Mouse (Mus musculus) mature B cell (primary cell): Measurements from ENCODE around the gene Aldh6a1.

Experiments
- in situ Hi-C: fragments of 300-500 bp; cut with MboI; formaldehyde crosslinking; loops from 2 replicates; pipeline ENCODE4 v1.14.3; 2019

Gene Aldh6a1

DNA sequence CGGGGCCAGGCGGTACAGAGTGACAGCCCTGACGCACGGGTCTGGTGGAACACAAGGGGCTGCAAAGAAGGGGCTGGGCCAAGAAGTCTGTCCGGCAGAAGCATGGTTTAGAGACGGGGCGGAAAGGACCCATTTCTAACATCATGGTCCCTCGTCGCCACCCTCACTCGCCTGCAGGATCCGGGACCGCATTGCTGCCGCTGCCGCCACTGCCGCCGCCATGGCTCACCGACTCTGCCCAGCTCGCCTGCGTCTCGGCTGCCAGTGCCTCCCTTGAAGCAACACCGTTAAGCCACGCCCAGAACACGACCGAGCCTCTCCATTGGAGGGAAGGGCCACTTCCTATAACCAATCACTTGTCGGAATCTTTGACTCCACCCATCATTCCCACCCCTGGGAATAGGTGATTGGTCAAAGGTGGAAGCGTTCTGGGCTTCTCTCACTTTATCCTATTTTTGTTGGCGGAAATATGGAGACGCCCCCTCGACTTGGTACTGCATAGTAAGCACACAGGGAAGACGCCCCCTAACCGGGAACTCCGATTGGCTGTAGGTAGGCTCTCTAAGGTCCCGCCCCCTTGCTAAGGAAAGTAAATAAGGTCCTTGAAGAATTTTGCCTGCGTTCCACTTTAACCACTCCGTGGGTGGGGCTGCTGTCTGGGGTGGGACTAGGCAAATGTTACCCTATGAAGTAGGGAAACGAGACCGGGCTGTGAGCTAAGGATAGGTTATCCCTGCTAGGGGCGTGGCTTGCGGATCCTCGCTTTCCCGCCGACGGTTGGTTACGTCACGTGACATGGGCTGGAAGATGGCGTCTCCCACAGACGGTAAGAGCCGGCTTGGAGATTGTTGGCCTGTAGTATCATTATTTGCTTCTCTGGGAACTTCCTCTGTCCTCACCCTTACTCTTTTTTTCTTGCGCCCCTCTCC is at the start of gene Aldh6a1, which contains the start of gene Lin52:
Gene Aldh6a1 (minus strand): TSS at position 287 of the 929 bp plus-strand sequence.
Gene Lin52 (plus strand): TSS at position 705 of the 929 bp plus-strand sequence.
- in situ Hi-C loops: loop anchor here (5.0 kb wide), 1 partner anchor 34 kb away; the partner anchor contains the start of gene Rnf113a2

DNA sequence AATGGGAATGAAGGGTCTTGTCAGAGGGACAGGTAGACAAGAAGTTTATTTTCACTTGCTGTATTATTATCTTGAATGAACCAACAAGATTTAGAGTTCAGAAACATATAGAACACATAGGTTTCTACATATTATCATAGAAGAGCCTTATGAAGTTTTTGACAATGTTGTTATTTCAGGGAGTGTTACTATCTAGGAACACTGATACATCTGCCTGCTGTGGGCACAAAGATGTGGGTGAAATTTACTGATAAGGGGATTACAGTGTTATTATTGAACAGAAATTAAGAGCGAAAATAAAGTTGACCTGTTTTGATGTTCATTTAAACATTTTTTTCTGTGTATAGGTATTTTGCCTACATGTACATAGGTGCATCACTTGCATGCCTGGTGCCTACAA is 46.0 kb upstream of the Aldh6a1 start:
- in situ Hi-C loops: no loop called here

DNA sequence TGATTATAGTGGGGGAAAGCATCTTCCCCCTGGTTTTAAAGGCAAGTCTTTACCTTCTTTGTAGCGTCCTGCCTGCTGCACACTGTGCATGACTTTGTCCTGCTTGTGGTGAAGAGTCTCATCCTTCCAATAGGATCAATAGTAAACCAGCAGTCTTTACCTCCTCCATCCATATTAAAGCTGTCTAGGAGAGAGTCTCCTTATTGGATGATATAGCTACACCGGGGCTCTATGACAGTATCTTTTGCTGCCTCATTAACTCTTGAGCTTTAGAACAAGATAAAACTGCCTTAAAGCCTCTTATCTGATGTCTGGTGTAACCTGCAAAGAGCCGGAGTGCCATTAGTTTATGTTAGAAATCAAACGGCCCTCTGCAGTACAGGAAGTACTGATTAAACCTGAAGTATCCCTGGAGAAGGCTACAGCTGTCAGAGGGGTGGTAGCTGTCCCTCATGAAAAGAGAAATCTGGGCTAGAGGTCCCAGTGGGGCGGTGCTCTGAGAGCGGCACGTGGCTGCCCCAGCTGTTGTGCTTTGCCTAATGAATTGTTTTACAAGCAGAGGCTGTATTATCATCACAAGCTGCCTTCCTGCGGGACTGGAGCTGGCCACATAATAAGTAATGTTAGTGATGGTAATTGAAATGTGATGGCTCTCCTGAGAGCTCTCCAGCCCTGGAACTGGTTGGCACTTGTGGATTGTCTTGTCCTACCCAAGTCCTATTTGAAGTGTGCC is 36.7 kb upstream of the Aldh6a1 start:
- in situ Hi-C loops: no loop called here

DNA sequence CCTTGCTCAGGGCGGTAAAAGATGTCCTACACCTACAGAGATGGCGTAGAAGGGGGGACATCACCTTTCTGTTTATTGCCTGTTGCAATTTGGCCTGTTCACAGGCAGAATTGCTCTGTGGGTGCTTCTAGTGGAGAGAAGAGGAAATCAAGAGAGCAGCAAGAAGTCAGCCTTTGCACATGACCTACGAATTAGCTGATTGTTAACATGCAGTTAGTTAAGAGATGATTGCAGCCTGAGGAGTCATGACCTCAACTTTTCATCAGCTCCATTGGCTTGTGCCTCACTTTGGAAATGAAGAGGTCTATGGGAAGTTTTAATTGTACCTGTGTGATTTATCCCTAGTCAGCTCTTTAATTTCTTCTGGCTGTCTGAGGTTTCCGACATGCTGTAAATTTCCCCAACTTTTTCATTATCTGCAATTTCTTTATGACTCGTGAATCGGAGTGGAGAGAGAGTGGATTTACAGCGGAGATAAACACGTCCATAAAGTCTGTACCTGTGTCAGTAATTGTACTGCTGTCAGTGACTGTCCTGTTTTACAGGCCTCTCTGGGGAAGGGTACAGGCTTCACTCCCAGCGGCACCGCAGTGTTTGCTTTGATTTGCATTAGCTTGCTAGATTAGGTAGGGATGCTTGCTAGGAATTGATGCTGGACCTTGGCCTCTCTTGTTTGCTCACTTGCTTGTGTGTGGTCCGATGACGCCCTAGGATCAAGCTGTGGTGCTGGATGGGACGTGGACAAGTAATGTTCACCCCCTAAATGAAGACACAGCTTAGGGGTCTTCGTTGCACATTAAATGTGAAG is 32.2 kb upstream of the Aldh6a1 start:
- in situ Hi-C loops: no loop called here

DNA sequence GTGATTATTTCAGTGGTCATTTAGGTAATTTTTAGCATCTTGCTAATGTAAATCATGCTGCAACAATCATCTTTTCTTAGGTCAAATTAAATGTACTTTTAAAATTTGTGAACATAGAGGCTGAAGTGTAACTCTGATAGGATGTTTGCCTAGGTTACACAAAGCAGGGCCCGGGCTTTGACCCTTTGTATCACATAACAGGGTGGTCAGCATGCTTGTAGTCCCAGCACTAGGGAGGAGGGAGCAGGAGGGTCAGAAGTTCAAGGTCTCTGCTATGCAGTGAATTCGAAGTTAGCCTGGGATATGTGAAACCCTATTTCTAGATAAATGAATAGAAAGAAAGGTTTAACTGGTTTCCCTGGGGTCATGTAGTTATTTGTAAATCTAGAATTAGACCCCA is 30.4 kb upstream of the Aldh6a1 start:
- in situ Hi-C loops: no loop called here

DNA sequence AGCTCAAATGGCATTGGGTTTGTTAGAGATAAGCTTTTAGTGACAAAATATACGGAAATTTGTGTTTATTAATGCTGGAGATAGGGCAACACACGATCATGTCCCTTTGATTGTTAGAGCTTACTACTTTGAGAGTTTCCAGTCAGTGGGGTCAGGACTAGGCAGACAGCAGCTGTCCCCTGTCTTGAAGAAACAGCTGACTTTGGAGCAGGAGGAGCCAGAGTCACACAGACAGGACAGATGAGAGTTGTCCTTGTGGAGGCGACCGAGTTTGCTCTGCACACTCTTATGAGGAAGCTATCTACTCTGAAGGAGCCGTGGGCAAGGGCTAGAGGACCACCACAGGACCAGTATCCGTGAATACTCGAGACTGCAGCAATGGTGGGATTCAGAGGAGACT is 28.1 kb upstream of the Aldh6a1 start:
- in situ Hi-C loops: no loop called here

DNA sequence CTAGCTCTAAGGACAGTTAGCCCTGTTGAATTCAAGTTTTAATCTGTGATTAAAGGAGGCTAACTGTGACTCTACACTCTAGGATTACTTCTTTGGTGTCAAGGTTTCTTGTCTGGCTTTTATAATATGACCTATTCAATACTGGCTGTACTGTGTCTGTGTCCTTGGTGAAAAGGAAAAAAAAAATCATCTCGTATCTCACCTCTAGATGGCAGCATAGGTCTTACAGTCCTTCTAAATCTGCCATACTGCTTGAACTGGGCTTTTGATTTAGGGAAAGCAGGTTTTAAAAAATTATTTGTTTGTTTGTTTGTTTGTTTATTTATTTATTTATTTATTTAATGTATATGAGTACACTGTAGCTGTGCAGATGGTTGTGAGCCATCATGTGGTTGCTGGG is 17.9 kb upstream of the Aldh6a1 start:
- in situ Hi-C loops: no loop called here

DNA sequence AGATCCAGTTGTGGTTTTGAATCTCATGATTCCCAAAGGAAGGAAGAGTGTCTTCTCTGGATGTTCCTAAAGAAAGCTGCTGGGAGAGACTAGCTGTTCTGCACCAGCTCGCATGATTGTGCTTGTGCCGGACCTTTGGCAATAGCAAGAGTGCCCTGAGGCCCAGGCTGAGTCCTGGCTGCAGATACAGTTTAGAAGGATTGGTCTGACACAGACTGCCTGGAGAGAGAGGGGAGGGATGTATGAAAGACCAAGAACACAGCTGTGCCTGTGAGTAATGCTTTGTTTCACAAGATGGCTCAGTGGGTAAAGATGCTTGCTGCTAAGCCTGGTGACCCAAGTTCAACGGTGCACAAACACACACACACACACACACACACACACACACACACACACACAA is 12.1 kb upstream of the Aldh6a1 start:
- in situ Hi-C loops: no loop called here

DNA sequence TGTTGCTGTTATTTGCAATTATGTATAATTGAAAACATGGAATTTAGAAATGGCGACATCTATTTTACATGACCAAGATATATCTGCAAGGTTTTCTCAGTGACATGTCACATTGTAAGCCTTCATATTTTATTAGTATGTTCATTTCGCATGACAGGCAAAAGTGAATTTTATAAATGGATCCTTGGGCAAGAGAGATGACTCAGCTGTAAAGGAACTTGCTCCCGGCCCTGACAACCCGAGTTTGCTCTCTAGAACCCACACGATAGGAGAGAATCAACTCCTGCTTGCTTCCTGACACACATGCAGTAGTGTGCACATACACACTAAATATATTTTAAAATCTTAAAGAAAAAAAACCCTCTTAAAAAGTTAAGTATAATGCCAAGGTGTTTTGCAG is 10.6 kb upstream of the Aldh6a1 start:
- in situ Hi-C loops: no loop called here

DNA sequence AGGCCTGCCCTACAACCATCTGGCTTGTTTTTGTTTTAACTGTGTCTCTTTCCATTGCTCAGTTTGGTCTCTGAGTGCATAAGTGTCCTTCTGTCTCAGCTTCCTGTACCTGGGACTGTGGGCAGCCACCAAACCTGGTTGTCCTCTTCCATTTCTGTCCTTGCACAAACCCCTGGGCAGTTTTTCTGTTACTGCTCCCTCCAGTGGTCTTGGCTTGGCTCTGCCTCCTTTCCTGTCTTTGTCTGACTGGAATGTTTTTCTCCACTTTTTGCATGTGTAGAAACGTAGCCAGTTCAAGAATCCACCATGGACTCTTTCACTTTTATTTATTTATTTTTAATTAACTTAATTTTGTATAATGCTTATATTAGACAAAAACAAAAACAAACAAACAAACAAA is 9.0 kb upstream of the Aldh6a1 start:
- in situ Hi-C loops: no loop called here

DNA sequence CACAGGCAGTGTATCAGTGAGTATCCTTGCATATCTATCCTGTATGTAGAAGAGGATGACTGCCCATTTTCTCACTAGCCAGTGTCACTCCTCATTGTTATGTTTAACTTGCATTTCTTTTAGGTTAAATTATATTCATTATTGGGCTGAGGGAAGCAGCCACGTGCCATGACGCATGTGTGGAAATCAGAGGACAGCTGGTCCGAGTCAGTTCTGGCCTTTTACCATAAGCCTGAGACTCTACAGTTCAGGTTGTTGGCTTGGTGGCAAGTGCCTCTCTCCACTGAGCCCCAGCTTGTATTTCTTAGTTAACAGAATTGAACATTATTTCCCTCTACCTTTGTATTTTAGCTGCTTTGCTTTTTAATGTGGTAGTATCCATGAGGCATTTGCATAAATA is 6.1 kb upstream of the Aldh6a1 start:
- in situ Hi-C loops: no loop called here

DNA sequence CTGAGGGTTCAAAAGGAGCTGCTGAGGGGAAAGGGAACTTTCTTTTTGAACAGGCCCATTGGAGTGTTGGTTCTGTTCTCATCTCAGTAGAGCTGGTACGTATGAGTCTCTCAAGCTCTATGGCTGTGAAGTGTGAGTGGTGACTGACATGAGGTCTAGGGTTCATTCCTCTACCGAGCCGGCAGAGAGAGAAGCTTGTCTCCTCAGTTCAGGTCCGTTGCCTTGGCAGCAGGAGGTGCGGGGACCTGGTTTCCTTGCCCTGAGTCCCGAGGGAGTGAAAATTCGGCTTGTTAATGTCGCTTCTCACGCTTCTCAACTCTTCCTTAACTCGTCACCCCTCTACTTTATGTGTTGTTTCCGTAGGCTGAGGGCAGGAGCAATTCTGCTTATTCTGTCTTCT is 997 bp upstream of the Aldh6a1 start:
- in situ Hi-C loops: loop anchor here (5.0 kb wide), 1 partner anchor 34 kb away; the partner anchor contains the start of gene Rnf113a2

DNA sequence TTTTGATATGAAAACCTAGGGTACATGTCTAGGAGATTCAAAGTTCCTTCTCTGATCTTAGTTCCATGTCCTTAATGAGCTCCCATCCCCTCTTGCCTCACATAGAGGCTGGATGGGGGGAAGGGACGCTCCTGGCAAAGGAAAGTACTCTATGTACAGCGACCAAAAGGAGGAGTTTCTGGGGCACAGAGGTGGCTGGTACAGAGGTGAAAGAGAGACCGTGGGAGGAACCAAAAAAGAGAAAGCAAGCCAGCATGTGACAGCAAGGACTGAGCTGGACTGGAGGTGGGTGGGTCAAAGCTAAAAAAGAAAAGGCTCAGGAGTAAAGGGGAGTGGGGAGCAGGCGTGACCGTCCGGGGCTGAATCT is 470 bp downstream of the Aldh6a1 start:
- in situ Hi-C loops: loop anchor here (5.0 kb wide), 1 partner anchor 33 kb away; the partner anchor contains the start of gene Rnf113a2

DNA sequence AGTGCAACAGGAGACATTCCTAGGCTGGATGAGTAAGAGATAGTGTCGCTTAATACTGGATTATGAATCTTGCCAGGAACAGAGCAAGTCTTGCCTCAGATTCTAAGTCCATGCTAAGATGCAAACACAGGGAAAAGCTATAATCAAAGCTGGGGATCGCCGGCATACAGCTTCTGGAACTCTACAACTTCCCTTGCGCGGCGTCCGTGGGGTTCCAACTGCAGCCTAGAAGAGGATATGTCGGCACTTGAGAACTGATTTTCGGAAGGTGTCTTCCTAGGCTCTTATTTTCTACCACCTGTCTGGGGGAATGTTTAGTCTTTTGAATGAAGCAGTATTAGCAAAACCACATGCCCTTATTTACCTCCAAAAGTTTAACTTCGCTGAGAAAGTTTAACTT is 917 bp downstream of the Aldh6a1 start:
- in situ Hi-C loops: loop anchor here (5.0 kb wide), 1 partner anchor 33 kb away; the partner anchor contains the start of gene Rnf113a2

DNA sequence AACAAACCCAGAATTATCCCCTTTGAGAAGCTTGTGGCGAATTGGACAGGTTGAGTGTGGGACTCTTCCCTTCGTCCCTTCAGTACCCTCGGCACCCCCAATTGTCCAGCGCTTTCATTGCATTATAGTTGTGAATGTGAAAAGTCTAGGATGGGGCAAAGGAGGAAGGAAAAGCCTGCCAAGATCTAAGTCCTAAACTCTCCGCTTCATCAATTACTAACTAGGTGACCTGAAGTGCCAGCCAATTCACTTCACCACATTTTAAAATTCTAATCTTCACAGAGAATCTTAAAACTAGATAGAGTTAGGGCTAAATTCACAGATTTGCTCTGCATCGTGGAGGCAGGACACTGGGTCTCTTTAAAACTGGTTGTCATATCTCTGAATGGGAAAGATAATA is 2.6 kb downstream of the Aldh6a1 start:
- in situ Hi-C loops: no loop called here

DNA sequence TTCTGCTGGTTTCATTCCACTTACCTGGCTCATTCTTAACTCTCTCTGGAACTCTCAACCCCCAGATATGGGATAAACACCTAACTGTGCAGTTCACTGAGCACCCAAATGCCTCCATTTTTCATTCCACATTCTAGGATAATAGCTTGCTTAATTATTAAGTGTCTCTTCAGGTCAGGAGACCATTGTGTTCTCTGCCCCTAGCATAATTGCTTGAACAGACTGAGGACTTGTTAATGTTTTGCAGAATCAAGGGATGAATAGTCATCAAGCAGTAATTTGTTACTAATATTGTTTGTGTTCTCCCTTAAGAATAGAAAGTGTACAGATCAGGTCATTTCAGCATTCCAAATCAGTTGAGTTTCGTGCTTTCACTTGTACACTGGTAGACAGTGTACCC is 3.4 kb downstream of the Aldh6a1 start:
- in situ Hi-C loops: no loop called here

DNA sequence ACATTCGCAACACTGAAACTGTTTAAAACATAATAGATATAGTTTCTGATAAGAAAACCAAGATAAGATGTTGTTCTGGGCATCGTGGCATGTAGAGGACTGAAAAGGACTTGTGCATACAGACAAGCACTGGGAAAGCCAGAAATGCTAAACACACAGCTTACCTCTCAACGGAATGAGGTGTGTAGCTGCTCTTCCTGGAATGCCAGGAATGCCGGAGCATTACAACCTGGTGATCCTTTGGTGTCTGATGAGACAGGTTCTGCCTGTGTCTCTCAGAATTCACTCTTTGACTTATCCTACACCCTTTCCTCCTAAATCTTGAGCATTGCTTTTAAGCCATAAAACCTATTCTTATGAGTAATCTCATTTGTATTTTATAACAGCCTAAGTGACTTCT is 8.3 kb downstream of the Aldh6a1 start:
- in situ Hi-C loops: no loop called here

DNA sequence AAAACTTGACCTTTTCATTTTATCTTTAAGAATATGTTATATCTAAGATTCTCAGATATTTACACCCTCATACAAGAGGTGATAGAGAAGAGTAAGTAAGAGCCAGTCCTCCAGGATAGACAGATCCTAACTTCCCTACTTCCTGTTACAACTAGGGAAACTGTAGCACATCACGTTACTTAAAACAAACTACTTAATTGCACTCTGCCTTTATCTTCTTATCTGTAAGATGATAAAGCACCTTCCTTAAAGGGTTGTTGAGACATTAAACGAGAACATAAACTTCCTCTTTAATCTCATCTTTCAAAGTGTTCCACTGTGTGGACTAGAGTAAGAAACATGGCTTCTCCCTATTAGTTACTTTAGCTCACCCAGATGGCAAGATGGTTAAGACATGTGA is 12.1 kb downstream of the Aldh6a1 start:
- in situ Hi-C loops: no loop called here

DNA sequence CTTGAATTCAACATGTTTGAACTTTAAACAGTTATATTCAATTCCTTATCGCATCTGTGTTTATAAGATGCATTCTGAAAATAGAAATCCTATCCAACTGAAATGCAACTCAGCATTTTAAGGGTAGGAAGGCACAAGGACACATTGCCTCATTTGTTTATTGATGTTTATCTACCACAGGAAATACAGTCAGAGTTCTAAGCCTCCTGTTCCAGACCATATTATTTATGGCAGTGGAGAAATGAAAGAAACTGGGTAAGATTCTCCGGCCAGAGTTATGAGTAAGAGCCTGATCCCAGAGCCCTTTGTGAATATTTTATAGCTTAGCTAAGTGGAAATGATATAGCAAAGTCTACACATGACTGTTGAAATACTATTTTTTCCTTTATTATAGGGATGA is 21.0 kb downstream of the Aldh6a1 start:
- in situ Hi-C loops: no loop called here

DNA sequence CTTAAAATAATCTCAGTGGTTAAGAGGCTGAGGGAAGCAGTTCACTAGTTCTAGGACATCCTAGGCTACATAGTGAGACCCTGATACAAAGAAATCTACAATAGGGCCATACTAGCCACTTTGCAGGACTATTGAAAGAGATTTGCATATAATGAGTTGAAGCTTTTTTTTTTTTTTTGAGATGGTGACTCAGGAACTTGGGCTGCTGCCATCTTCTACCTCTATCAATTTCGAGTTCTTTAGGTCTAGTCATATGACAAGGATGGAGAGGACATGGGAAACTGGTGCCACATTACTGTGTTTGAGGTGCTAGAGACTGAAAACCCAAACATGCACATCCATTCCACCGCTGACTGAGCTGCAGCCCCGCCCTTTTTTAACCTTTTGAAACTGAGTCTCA is 26.8 kb downstream of the Aldh6a1 start:
- in situ Hi-C loops: no loop called here

DNA sequence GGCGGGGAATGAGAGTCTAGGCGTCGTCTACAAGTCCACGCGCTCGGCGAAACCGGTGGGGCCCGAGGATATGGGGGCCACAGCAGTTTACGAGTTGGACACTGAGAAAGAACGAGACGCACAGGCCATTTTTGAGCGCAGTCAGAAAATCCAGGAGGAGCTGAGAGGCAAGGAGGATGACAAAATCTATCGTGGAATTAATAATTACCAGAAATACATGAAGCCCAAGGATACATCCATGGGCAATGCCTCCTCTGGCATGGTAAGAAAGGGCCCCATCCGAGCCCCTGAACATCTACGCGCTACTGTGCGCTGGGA is 33.2 kb downstream of the Aldh6a1 start:
- in situ Hi-C loops: loop anchor here (5.0 kb wide), 1 partner anchor 35 kb away; the partner anchor contains the start of genes Aldh6a1 and Lin52
